Mouse (Mus musculus) MEL (cell line): ENCODE data around the gene Gm4756. TPM values are rescaled to one million over a fixed set of nuclear protein-coding genes. Genes with fewer than 3 reads are reported as not detected.

Experiments
- DNase-seq: peaks from one replicate; pipeline ENCODE4 v3.0.0; 2011; ENCODE audit warnings: low read depth, low spot score
- H3K27ac ChIP-seq: 2 replicates; pipeline ENCODE4 v1.5.1; 2012; ENCODE audit warnings: low read depth, mild to moderate bottlenecking, control low read depth, low read length, moderate library complexity; ENCODE audit not compliant: control insufficient read depth
- H3K27me3 ChIP-seq, 2 experiments: fragments of 150-350 bp in 1 of 2; sonication (generic) in 1 of 2; 2 replicates each; pipeline ENCODE4 v1.6.1; 2012; ENCODE audit warnings: low read length in 2 of 2, mild to moderate bottlenecking in 2 of 2, improper control_type of control experiment in 1 of 2, moderate library complexity in 1 of 2; ENCODE audit not compliant: insufficient read depth in 2 of 2, control insufficient read depth in 1 of 2
- H3K36me3 ChIP-seq, 2 experiments: 2 replicates each; pipeline ENCODE4 v1.6.1; 2012 to 2014; ENCODE audit warnings: low read length in 2 of 2, improper control_type of control experiment in 1 of 2, inconsistent platforms in 1 of 2, mild to moderate bottlenecking in 1 of 2; ENCODE audit not compliant: insufficient read depth in 2 of 2, control insufficient read depth in 1 of 2
- H3K4me1 ChIP-seq, 2 experiments: fragments of 150-350 bp in 1 of 2; sonication (generic) in 1 of 2; 2 replicates each; pipeline ENCODE4 v1.6.1; 2012; ENCODE audit warnings: low read length in 2 of 2, improper control_type of control experiment in 1 of 2, mild to moderate bottlenecking in 1 of 2; ENCODE audit not compliant: insufficient read depth in 2 of 2, control insufficient read depth in 1 of 2
- H3K4me3 ChIP-seq, 2 experiments: fragments of 150-350 bp in 1 of 2; sonication (generic) in 1 of 2; 2 replicates each; pipeline ENCODE4 v1.5.1; 2012; ENCODE audit warnings: low read depth in 2 of 2, low read length in 2 of 2, mild to moderate bottlenecking in 2 of 2, moderate library complexity in 2 of 2, control low read depth in 1 of 2, improper control_type of control experiment in 1 of 2; ENCODE audit not compliant: control insufficient read depth in 1 of 2, insufficient read depth in 1 of 2
- H3K79me2 ChIP-seq: 2 replicates; pipeline ENCODE4 v1.6.1; 2012; ENCODE audit warnings: mild to moderate bottlenecking, low read length, moderate library complexity; ENCODE audit not compliant: control insufficient read depth, poor library complexity, insufficient read depth
- H3K9ac ChIP-seq: 2 replicates; pipeline ENCODE4 v1.6.1; 2012; ENCODE audit warnings: low read depth, mild to moderate bottlenecking, control low read depth, low read length, moderate library complexity; ENCODE audit not compliant: control insufficient read depth, poor library complexity, severe bottlenecking
- H3K9me3 ChIP-seq: fragments of 150-350 bp; sonication (generic); replicated peaks from 2 replicates; pipeline ENCODE4 v1.6.1; 2012; ENCODE audit warnings: mild to moderate bottlenecking, low read length, improper control_type of control experiment, moderate library complexity; ENCODE audit not compliant: insufficient read depth
- CHD1 ChIP-seq: IDR thresholded peaks from 2 replicates; pipeline ENCODE4 v1.6.1; 2012; ENCODE audit warnings: low read depth, mild to moderate bottlenecking, inconsistent platforms, low read length, improper control_type of control experiment
- CHD2 ChIP-seq: IDR thresholded peaks from 2 replicates; pipeline ENCODE4 v1.6.1; 2011; ENCODE audit warnings: low read length, improper control_type of control experiment
- E2F4 ChIP-seq: IDR thresholded peaks from 2 replicates; pipeline ENCODE4 v1.6.1; 2011; ENCODE audit warnings: low read depth, low read length, improper control_type of control experiment, borderline replicate concordance
- ELF1 ChIP-seq: IDR thresholded peaks from 2 replicates; pipeline ENCODE4 v1.6.1; 2014; ENCODE audit warnings: low read depth, mild to moderate bottlenecking, inconsistent platforms, low read length, improper control_type of control experiment, moderate library complexity
- ETS1 ChIP-seq: IDR thresholded peaks from 2 replicates; pipeline ENCODE4 v1.6.1; 2012; ENCODE audit warnings: low read depth, mild to moderate bottlenecking, inconsistent platforms, low read length, improper control_type of control experiment, moderate library complexity
- GABPA ChIP-seq: IDR thresholded peaks from 2 replicates; pipeline ENCODE4 v1.6.1; 2012; ENCODE audit warnings: low read depth, mild to moderate bottlenecking, inconsistent platforms, low read length, improper control_type of control experiment, moderate library complexity
- GATA1 ChIP-seq: IDR thresholded peaks from 2 replicates; pipeline ENCODE4 v1.6.1; 2011; ENCODE audit warnings: low read depth, low read length, improper control_type of control experiment
- HCFC1 ChIP-seq: IDR thresholded peaks from 2 replicates; pipeline ENCODE4 v1.6.1; 2012; ENCODE audit warnings: low read depth, mild to moderate bottlenecking, inconsistent platforms, low read length, improper control_type of control experiment, moderate library complexity
- JUND ChIP-seq: IDR thresholded peaks from 2 replicates; pipeline ENCODE4 v1.6.1; 2011; ENCODE audit warnings: low read depth, mild to moderate bottlenecking, improper control_type of control experiment, low read length
- KAT2A ChIP-seq: conservative IDR thresholded peaks from 2 replicates; pipeline ENCODE4 v1.6.1; 2012; ENCODE audit warnings: low read depth, low read length, improper control_type of control experiment, inconsistent platforms
- MAFK ChIP-seq: IDR thresholded peaks from 2 replicates; pipeline ENCODE4 v1.6.1; 2011; ENCODE audit warnings: low read depth, mild to moderate bottlenecking, low read length, improper control_type of control experiment, borderline replicate concordance
- MEF2A ChIP-seq: IDR thresholded peaks from 2 replicates; pipeline ENCODE4 v1.6.1; 2014; ENCODE audit warnings: low read depth, mild to moderate bottlenecking, inconsistent platforms, low read length, improper control_type of control experiment; ENCODE audit not compliant: poor library complexity, insufficient replicate concordance, severe bottlenecking; ENCODE audit errors: extremely low read depth
- MXI1 ChIP-seq: IDR thresholded peaks from 2 replicates; pipeline ENCODE4 v1.6.1; 2011; ENCODE audit warnings: mild to moderate bottlenecking, low read depth, low read length, improper control_type of control experiment
- MYB ChIP-seq: IDR thresholded peaks from 2 replicates; pipeline ENCODE4 v1.6.1; 2011; ENCODE audit warnings: mild to moderate bottlenecking, low read depth, low read length, improper control_type of control experiment
- MYC ChIP-seq: IDR thresholded peaks from 2 replicates; pipeline ENCODE4 v1.6.1; 2011; ENCODE audit warnings: low read depth, mild to moderate bottlenecking, low read length, improper control_type of control experiment, moderate library complexity
- NELFE ChIP-seq: IDR thresholded peaks from 2 replicates; pipeline ENCODE4 v1.6.1; 2011; ENCODE audit warnings: low read depth, low read length, improper control_type of control experiment
- RAD21 ChIP-seq: IDR thresholded peaks from 2 replicates; pipeline ENCODE4 v1.6.1; 2011; ENCODE audit warnings: mild to moderate bottlenecking, low read depth, low read length, improper control_type of control experiment
- RCOR1 ChIP-seq: IDR thresholded peaks from 2 replicates; pipeline ENCODE4 v1.6.1; 2012; ENCODE audit warnings: low read depth, mild to moderate bottlenecking, inconsistent platforms, low read length, improper control_type of control experiment
- SMC3 ChIP-seq: IDR thresholded peaks from 2 replicates; pipeline ENCODE4 v1.6.1; 2011; ENCODE audit warnings: low read depth, low read length, improper control_type of control experiment
- TAL1 ChIP-seq: IDR thresholded peaks from 2 replicates; pipeline ENCODE4 v1.6.1; 2012; ENCODE audit warnings: mild to moderate bottlenecking, inconsistent platforms, low read length, moderate library complexity, mixed read lengths
- TBP ChIP-seq: IDR thresholded peaks from 2 replicates; pipeline ENCODE4 v1.8.0; 2011; ENCODE audit warnings: low read depth, low read length, improper control_type of control experiment
- USF1 ChIP-seq: IDR thresholded peaks from 2 replicates; pipeline ENCODE4 v1.6.1; 2014; ENCODE audit warnings: low read depth, mild to moderate bottlenecking, inconsistent platforms, low read length, improper control_type of control experiment, moderate library complexity
- ZC3H11A ChIP-seq: IDR thresholded peaks from 2 replicates; pipeline ENCODE4 v1.6.1; 2012; ENCODE audit warnings: low read depth, mild to moderate bottlenecking, inconsistent platforms, low read length, improper control_type of control experiment
- ZKSCAN1 ChIP-seq: IDR thresholded peaks from 2 replicates; pipeline ENCODE4 v1.6.1; 2012; ENCODE audit warnings: low read depth, mild to moderate bottlenecking, inconsistent platforms, low read length, improper control_type of control experiment, moderate library complexity
- ZMIZ1 ChIP-seq: IDR thresholded peaks from 2 replicates; pipeline ENCODE4 v1.6.1; 2012; ENCODE audit warnings: low read depth, mild to moderate bottlenecking, inconsistent platforms, low read length, improper control_type of control experiment, moderate library complexity
- ZNF384 ChIP-seq: IDR thresholded peaks from 2 replicates; pipeline ENCODE4 v1.6.1; 2012; ENCODE audit warnings: low read depth, mild to moderate bottlenecking, inconsistent platforms, low read length, improper control_type of control experiment
- polyA plus RNA-seq, 2 experiments: library from polyadenylated mRNA; stranded (reverse) in 1 of 2; unstranded in 1 of 2; fragments of >175 nt in 1 of 2; fragments of >200 nt in 1 of 2; gene quantifications; 2 replicates each; pipeline versions ENCODE4 v1.2.1 to v1.2.4; 2012; ENCODE audit warnings: low replicate concordance in 2 of 2, low read depth in 1 of 2; ENCODE audit not compliant: insufficient read length in 2 of 2, insufficient read depth in 1 of 2, missing spikeins in 1 of 2
- total RNA-seq: library from RNA; depleted of rRNA; stranded (reverse); fragments of 300-350 nt; gene quantifications from 2 replicates; pipeline ENCODE4 v1.2.3, GENCODE M21; 2012

Gene Gm4756
- total and polyA plus RNA-seq, 3 experiments, result not detected

- H3K27ac ChIP-seq, result no peak overlapping the region
- no peaks in the 10 kb centered on the region for H3K36me3 ChIP-seq
- TF ChIP-seq ZNF384, result no peak
- TF ChIP-seq MXI1, result no peak
- TF ChIP-seq HCFC1, result no peak
- TF ChIP-seq E2F4, result no peak
- no peak for TF ChIP-seq TAL1
- no peak for TF ChIP-seq RCOR1
- TF ChIP-seq MAFK, result no peak
- no peak for TF ChIP-seq MYC
- no peak for TF ChIP-seq CHD2
- no peak for TF ChIP-seq ZMIZ1
- TF ChIP-seq NELFE, result no peak
- TF ChIP-seq USF1, result no peak
- TF ChIP-seq JUND, result no peak
- no peak for TF ChIP-seq SMC3
- no peak for TF ChIP-seq ETS1
- no peak for TF ChIP-seq ZKSCAN1
- TF ChIP-seq RAD21, result no peak
- no peak overlapping the region for H3K9ac ChIP-seq
- H3K79me2 ChIP-seq, result no peaks in the 10 kb centered on the region
- no peaks in the 10 kb centered on the region for H3K27me3 ChIP-seq
- H3K4me3 ChIP-seq, result no peak overlapping the region
- no peaks in the 10 kb centered on the region for H3K4me1 ChIP-seq
- H3K9me3 ChIP-seq, result no peaks in the 10 kb centered on the region
- no peak for DNase-seq
Measured at GRCm38 (mm10) chr12:72554347-72554746, 95.1 kb downstream of the Gm4756 start.

DNA sequence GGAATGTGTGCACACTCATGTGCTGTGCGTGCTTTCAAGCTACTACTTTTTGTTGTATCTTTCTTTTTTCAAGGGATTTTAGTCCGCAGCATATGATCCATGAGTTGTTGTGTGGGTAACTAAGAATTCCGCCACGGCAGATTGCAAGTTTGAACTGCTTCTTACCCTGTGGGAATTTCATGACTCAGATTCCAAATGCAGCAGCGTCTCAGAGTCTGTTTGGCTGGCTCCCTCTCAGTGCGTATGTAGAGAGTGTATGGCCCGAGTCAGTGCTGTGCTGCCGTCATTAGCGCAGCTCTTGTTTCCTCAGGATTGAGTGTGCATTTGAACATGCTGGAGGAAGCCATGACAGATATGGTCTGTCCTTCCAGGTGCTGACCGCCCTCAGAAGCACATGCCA, 110.9 kb downstream of the Gm4756 start:
- no peak for DNase-seq
- Histone ChIP-seq H3K4me3 (no peak overlapping the region), H3K4me1 (peaks cover 4 to 22% of the 10 kb centered on the region in 2 experiments), H3K9me3 (no peaks in the 10 kb centered on the region), H3K27me3 (no peaks in the 10 kb centered on the region; a peak in 1 of 4 replicates), H3K36me3 (peaks cover 0 to 22% of the 10 kb centered on the region in 2 experiments; a peak in 3 of 4 replicates), H3K9ac (no peak overlapping the region), H3K79me2 (peaks cover 1% of the 10 kb centered on the region; the same call in 1 of the 2 replicates), H3K27ac (no peak overlapping the region)
- TF ChIP-seq GABPA, result no peak
- TF ChIP-seq RCOR1, result no peak
- no peak for TF ChIP-seq MAFK
- TF ChIP-seq GATA1, result no peak
- TF ChIP-seq ELF1, result no peak
- TF ChIP-seq CHD2, result no peak
- TF ChIP-seq ZC3H11A, result no peak
- TF ChIP-seq ZKSCAN1, result no peak
- TF ChIP-seq HCFC1, result no peak
- no peak for TF ChIP-seq TAL1
- no peak for TF ChIP-seq MEF2A
- TF ChIP-seq MXI1, result no peak
- no peak for TF ChIP-seq CHD1
- TF ChIP-seq NELFE, result no peak
- no peak for TF ChIP-seq KAT2A
- no peak for TF ChIP-seq ZNF384
- no peak for TF ChIP-seq MYC
- no peak for TF ChIP-seq MYB
- no peak for TF ChIP-seq TBP
